Mouse (Mus musculus) urinary bladder, postnatal 14 days (tissue): ENCODE results near the gene Tmem150c.
A peak's percentile ranks its signal among the peaks of the same experiment; 100 is the strongest.

ENCODE experiments used
- DNase-seq: peaks from one replicate; pipeline ENCODE4 v3.0.0; 2021; ENCODE audit warnings: low spot score

Tmem150c gene

DNA sequence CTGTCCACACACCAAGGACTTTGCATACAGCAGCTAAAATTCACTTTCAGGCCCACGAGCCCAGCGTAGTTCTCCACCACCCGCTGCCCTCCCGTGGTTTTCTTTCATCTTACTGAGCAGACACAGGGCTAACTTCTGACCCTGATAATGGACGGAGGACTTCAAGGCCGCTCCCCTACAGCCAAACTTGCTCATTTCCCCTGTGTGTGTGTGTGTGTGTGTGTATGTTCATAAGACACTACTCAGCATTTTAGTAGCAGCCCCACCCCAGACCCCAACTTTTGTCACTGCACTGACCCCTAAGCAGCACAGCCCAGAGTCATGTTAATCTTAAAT is at the start of gene Tmem150c:
Gene Tmem150c, minus strand, starts transcription at position 171 of the 336 bp plus-strand sequence.
- DNase-seq, result no peak

DNA sequence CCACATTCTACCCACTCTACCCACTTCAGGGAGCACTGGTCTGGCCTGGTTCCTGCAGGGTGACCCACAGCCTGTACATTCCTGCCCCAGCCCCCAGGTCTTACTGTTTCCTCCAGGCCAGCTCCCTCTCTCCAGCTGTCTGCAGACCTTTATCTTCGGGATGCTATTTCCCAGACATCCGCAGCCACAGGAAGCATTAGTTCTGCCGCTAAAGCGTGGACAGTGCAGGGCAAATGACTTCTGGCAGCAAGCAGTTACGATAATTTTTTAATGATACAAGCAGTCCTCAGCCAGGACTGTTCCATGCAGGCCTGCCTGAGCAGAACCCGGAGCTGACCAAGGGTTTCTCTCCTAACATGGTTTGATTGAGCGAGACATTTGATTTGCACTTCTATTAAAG is 49.5 kb upstream of the Tmem150c start:
- DNase-seq, result no peak

DNA sequence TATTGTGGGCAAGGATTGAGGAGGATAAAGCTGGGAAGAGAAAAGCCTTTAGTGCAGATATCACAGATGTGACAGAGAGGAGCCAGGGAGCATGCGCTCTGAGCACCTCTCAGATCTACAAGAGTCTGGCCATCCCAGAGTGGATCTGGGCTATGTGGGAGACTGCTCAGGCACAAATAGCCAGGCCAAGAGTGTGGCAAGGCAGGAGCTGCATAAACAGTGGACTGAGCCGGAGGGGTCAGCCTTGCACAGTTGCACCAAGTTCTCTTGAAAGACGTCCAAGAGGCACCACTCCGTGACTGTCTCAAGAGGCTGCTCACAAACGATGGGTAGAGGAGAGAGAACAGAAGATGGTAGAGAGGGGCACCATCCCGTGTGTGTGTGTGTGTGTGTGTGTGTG is 47.1 kb upstream of the Tmem150c start:
- no peak for DNase-seq

DNA sequence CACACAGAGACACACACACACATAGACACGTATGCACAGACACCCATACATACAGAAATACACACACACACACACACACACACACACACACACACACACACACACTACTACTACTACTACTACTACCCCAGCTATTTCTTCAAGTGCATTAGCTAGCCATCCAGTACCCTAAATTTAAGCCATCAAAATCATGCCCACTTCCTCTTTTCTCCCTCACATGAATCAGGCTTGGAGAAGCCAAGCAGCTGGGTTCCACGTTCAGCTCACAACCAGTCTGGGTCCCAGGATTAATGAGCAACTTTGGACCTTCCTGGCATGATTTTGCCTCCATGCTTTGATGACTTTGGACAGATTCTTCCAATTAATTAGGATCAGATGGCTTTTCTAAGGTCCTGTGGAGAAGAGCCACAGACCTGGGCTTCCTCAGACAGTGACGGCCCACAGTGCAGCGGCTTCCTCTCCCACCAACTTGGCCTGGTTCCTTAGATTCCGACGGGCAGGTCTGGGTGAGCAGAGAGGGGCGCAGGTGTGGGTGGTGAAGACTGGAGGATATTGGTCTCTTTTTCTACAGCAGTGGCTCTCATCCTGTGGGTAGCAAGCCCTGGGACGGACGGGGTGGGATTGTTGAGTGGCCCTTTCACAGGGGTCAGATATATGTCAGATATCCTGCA is 46.0 kb upstream of the Tmem150c start:
- DNase-seq, result no peak

DNA sequence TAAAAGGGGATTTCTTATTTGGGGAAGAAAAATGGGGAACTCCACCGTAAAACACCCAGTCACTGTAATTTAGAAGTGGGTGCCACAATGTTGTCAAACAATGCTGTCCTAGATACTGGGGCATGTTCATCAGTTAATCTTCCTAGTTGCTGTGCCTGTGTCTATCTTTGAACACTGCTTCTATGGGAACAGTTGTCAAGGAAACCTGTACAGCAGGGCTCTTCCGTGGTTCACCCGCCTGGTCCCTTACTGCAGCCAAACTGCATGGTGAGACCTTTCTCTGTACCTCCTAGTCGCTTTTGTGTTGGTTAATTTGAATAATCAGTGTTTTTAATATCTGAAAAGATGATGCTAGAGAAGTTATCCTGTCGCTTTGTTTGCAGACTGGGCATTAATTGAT is 41.2 kb upstream of the Tmem150c start:
- no peak for DNase-seq

DNA sequence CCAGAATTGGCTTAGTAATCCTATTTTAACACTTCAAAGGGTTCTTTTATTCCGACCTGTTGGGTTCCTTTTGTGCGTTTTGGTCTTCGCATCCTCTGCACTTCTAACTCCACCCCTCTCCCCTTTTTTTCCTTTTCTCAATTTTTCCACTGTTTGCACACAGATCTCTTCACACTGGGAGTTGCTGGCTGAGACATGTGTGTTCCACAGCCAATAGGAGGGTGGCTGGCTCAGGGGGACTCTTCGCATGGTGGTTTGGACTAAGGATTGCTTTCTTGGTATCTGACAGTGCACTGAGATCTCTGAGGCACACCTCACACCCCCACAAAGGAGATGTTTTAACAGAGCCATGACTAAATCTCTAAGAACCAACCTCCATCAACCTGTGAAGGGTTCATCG is 40.7 kb upstream of the Tmem150c start:
- no peak for DNase-seq

DNA sequence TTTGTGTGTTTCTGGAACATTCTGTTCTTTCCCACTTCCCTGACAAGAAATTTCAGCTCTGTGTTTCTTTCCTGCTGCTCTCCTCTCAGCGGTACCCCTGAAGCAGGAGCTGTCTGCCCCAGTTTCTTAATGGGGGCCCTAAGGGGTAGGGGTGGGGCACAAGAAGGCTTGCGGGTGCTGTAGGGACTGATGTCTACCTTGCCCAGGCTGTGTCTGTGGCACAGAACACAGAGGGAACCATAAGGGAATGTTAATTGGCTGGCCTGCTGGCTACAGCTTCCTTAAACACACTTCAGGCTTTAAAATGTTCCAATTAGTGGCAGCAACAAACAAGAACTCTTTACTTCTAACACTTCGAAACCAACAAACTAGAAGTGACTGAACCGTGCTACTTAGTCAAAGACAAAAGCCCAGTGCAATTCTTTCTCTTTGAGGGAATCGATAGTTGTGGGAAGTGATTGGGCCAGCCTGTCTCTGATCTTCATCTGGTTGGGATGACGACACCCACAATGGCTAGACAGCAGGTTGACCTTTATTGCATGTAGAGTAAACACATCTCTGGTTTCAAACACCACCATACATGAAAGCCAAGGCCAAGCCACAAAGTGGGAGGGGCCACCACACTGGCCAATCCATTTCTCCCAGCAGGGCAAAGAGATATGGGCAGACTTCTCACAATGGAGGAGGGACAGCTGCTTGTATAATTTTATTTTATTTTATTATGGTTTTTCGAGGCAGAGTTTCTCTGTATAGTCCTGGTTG is 39.7 kb upstream of the Tmem150c start:
- no peak for DNase-seq

DNA sequence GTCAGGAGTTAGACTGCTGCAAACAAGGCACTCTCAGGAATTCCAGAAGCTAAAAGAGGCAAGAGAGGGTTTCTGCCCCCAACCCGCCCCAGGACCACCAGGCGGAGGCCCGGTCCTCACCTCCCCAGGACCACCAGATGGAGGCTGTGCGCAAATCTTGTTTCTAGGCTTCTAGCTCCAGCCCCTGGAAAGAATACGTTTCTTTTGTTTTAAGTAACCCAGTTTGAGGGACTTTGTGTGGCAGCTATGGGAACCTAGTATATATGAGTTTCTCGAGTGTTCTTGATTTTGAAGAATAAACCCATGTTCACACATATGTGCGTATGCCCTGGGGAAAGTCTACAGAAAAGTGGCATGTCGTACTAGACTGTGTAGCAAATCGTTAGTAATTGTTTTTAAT is 37.9 kb upstream of the Tmem150c start:
- DNase-seq, result no peak

DNA sequence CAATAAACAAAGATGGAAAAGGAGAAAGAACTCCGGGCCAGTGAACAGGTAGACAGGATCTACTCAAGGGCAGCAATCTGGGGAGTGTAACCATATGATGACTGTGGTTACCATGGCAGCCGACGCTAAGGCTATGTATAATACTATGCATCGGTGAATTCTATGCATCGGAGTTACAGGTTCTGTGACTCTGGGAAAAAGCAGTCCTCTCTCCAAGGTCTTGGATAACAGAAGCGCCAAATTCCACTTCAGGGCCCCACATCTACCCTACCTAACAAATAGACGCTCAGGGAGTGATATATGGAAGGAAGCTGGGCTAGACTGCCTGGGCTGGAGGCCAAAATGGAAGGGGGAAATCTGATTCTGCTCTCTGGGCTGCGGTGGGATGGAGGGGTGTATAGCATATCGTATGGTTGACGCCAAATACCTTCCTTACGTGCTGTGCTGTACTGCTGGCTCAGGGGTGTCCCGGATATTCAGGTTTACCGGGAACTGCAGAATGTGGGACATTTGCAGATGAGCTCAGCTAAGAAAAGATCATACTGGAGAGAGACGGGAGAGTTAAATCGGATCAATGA is 37.3 kb upstream of the Tmem150c start:
- no peak for DNase-seq

DNA sequence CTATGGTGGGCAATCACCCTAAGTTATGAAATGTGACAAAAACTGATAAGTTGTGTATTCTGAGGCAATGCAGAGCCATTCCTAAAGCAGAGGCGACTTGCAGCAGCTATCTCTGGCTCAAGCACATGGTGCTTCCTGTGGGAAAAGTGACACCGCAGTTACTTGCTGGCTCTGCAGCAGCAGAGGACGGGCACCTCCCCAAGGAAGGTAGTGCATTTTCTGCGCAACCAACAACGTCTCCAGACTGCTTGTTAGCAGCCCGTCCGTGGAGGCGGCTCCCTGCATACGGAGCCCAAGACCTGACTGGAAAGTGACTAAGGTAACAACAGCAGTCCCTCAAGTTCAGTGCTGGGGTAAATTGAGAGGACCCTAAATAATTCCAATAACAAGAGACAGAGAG is 36.8 kb upstream of the Tmem150c start:
- DNase-seq, result no peak

DNA sequence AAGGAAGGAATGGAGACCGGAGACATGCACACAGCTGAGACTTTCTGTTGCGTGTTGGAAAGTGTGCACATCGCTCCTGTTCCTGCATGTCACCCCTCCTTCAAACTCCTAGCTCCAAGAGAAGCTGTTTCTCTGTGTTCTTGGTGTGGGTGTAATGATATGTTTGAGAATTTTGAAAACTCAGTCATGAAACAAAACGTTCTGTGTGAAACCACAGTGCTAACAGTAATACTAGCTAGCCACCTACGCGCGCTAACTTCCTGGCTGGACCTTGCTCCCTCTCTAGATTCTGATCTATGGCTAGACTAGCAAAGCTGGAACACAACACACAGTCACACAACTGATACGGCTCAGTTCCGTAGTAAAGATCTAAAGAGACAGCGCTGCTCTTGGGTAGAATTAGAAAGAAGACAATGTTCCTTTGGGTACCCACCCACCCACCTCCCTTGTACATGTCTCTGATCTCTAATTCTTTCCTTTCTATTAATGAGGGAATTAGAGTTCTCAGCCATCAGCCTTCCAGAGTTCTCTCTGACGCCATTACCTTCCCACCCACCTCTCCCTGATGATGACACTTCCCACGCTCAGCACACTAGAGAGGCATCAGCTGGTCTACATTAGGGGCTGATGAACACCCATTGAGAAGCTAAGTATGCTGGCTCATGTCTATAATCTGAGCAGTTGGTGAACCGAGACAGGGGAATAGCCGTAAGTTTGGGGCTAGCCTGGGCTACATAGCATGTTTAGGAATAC is 32.0 kb upstream of the Tmem150c start:
- no peak for DNase-seq

DNA sequence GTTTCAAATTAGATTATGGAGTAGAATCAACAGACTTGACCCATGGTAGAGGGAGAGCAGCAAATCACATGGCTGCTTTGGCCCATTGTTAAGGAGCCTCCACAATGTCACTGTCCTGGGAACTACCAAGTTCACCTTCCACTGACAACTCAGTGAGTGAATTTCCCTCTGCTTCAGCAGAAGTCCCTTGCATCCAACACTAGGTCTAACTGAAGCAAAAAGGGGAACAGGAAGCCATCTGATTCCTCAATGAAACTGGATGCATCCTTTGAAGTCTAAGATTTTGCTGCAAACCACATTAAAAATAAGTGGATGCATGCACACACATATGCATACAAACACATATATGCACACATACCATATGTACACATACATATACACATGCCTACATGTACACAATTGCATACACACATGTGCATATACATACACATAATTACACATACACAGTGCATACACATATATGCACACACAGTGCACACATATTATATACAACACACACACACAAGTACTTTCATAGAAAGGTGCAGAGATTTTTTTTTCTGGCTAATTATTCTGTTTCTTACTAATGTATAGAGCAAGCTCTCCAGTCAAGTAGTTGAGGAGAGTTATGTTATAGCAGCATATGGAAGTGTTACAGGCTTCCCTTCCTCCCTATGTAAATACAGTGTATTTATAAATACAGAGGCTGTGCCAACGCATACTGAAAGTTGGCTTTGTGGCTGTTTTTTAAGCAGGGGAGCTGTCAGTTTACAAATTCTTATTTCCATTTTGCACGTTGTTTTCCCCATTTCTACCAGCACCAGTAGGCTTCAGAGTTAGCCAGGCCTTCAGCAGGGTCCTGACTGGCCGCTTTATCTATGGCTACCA is 27.7 kb upstream of the Tmem150c start:
- no peak for DNase-seq

DNA sequence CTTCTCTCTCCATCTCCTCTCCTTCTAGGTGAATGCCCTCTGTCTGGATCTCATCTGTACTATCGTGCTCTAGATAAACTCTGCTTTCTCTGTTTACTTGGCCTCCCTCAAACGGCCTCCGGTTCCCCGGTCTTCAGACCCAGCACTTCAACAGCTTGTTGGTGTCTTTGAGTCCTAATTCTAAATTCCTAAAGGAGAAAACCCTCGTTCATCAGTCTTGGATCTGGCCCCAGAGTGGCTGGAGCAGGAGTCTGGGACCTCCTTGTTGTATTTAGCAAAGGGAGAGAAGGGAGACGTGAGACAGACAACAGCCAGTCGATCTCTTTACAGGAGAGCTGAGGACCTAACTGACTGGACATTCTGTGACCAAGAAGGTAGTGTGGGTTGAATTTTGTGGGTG is 27.0 kb upstream of the Tmem150c start:
- DNase-seq, result no peak

DNA sequence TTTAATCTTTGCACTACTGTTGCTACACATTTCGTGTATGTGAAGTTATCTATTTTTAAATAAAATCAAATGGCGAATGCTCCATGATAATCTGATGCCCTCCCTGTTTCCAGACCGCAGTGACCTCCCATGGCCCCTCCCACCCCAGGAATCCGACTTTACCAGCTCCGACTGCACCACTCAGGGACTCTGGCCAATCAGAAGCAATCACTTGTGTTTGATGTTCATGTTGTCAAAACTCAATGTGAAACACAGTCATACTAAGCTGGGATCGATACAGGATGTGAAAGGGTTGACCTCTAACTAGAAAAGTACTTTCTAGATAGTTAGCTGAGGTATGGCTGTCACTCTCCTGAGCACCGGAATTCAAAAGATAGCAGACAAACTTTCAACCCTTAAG is 26.3 kb upstream of the Tmem150c start:
- peak; percentile 61 for DNase-seq

DNA sequence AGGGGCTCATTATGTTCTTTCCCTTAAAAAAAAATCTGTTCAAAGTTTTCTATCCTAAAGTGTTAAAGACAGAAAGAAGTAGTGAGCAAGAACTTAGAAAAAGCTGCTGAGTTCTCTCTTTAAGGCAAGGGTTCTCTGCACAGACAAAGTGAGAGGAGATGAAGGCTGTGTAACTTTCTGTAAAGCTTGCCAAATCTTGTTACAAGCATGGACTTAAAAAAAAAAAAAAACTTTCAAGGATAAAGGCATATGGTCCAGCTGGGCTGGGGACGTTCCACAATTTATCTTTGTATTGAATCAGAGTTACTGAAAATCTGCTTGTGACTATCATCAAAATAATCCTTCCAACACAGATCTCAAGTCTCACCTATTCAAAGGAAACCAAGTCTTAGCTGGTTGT is 21.4 kb upstream of the Tmem150c start:
- no peak for DNase-seq

DNA sequence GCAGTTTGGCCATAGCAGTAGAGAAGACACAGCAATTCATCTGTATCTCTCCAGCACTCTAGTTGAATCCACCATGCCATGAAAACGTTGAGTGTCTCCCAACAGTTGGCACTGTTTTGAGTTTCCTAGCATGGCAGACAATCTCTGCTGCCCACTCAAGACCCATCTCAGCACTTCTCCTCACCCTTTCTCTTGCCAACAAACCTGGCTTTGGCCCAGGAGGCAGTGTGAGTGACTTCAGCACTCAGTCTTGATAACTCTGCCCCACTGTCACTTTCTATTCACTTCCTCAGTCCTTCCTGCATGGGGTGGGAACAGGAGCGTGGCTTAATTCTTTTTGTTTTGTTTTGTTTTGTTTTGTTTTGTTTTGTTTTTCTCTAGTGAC is 19.2 kb upstream of the Tmem150c start:
- DNase-seq, result no peak

DNA sequence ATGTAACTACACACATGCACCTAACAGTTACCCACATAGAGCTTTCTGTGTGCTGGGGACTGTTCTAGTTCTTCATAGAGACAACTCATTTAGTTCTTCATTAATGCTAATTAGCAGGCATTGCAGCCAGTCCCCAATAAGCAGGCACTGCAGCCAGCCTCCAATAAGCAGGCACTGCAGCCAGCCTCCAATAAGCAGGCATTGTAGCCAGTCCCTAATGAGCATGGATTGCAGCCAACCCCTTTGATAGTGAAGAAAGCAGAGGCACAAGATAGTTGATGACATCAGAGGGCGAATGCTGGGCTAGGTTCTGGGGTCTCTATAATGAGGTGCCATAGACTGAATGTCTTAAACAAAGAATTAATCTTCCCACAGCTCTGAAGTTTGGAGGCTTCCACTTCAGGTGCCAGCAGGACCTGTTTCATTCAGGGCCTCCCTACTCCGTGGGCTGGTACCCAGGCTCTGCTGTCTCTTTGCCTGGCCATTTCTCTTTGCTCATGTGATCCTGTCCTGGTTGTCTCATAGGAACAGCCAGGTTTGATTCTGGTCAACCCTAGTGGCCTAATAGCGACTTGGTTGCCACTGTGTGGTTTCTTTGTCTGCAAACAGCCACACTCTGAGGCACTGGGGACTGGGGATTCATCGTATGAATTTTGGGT is 18.6 kb upstream of the Tmem150c start:
- no peak for DNase-seq

DNA sequence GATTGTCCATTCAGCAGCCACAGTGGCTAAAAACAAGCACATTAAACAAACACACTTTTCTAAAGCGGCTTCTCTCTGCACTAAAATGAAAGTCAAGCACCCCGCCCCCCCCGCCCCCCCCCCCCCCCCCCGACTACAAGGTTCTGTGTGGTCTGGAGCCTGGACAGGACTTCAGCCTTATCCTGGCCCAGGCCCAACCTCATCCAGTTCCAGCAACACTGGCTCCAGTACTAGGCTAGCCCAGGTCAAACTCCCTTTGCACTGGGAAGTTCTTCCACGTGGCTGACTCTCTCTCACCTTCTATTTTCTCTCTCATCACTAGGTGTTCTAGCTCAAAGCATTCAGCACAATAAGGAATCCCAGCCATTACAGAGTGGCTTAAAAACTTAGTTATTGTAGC is 17.9 kb upstream of the Tmem150c start:
- no peak for DNase-seq

DNA sequence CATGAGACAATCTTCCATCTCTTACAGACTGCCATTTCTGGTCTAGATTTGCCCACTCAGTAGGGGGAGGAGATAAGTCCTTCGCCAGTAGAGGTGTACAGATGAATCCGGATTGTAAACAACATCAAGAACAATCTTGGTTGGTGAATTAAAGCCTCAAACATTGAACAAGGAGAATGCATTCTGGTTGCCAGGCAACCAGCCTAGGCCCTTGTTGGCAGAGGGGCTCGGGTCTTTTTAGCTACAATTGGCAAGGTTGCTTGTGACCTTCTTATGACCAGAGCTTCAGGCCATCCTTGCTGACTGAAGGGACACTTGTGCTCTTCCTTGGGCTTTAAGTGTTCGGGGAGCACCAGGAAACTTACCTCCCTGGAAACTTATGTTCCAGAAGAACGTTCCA is 16.5 kb upstream of the Tmem150c start:
- no peak for DNase-seq

DNA sequence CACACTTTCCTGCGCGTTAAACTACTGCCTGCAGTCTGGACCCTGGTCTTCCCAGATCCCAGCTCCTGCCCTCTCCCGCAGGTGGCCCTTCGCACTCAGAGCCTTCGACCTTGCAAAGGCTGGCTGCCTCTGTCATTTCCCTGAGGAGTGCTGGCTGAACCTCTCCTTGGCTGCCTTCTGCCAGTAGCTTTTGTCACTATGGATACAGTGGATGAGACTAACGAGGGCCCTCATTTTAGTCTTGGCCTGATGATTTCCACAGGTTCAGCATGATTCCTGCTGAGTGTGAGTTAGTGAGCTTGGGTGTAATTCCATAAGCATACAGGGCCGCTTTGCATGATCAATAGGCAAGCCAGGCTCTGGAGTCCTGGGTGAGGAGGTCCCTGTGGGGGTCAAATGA is 16.0 kb upstream of the Tmem150c start:
- no peak for DNase-seq

DNA sequence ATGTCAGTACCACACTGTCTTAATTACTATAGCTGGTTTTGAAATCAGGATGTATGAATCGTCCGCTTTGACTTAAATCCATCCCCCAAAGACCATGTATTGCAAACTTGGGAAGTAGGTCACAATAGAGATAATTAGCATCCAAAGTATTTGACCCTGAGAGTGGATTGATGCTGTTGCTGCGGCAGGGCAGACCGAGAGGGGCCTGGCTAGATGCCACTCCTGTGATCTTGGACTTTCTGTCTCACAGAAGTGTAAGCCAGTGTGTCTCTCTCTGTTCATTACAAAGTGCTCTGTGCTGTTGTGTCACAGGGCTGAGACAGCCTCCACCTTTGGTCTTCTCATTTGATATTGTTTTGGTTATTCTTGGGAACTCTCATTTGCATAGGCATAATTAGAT is 12.5 kb upstream of the Tmem150c start:
- DNase-seq, result no peak
